Mouse (Mus musculus): ENCODE results near the gene Smco1. TPM values are rescaled to one million over a fixed set of nuclear protein-coding genes. Genes with fewer than 3 reads are reported as not detected.
"Not testable (repeated sequence)": the region's sequence is repeated elsewhere in the genome, so short reads cannot be mapped to it uniquely, and the experiment has no call there.

The Smco1 gene
- polyA plus RNA-seq (2011; ENCODE audit: insufficient read depth, insufficient read length, low read depth, missing spikeins): not detected in 2 replicates

GRCm38 (mm10) chr16:32271291-32271690, at the start of gene Smco1:
TSS of gene Smco1 (plus strand) at chr16:32271468.
- H3K4me3 ChIP-seq (ENCODE audit: low read depth, low read length): no peak within 1 kb of the TSS
- no peak within 1 kb of the TSS for H3K9ac ChIP-seq (ENCODE audit: low read depth, poor library complexity, severe bottlenecking)
- H3K27ac ChIP-seq (ENCODE audit: insufficient read depth, low read length): no peak within 1 kb of the TSS
- no peaks in the 10 kb centered on the region for H3K27me3 ChIP-seq (ENCODE audit: control insufficient read depth, insufficient read depth, low read length, poor library complexity, severe bottlenecking)
- no peaks in the 10 kb centered on the region for H3K9me3 ChIP-seq (replicated peaks; ENCODE audit: control insufficient read depth, insufficient read depth, low read length, poor library complexity, severe bottlenecking)
- no peaks in the 10 kb centered on the region for H3K36me3 ChIP-seq (ENCODE audit: control insufficient read depth, insufficient read depth, low read length, poor library complexity, severe bottlenecking)
- no peaks in the 10 kb centered on the region for H3K4me1 ChIP-seq (ENCODE audit: control insufficient read depth, insufficient read depth, low read length)
- no peak for TF ChIP-seq POLR2A (IDR thresholded peaks at IDR 0.05; ENCODE audit: insufficient read depth, low read length)

DNA sequence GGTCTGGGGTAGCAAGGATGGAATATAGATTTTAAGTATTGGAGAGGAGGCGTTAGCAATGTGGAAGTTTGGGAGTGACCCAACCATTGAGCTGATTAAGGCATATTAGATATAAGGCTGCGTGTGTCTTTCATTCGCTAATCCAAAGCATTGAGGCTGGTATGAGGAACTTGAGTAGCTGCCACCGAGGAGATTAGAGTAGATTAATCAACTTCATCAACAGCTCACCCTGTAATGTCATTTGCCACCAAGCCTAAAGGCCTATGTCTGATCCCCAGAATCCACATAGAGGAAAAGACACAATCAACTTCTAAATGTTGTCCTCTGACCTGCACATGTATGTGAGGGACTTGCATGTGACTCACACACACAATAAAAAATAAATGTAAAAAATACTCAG, 49.5 kb upstream of the Smco1 start:
- Histone ChIP-seq H3K9me3 (replicated peaks; ENCODE audit: control insufficient read depth, insufficient read depth, low read length, poor library complexity, severe bottlenecking) (no peaks in the 10 kb centered on the region), H3K36me3 (ENCODE audit: control insufficient read depth, insufficient read depth, low read length, poor library complexity, severe bottlenecking) (no peaks in the 10 kb centered on the region), H3K4me3 (ENCODE audit: low read depth, low read length) (no peak overlapping the region), H3K27ac (ENCODE audit: insufficient read depth, low read length) (no peak overlapping the region), H3K27me3 (ENCODE audit: control insufficient read depth, insufficient read depth, low read length, poor library complexity, severe bottlenecking) (no peaks in the 10 kb centered on the region), H3K4me1 (ENCODE audit: control insufficient read depth, insufficient read depth, low read length) (no peaks in the 10 kb centered on the region), H3K9ac (ENCODE audit: low read depth, poor library complexity, severe bottlenecking) (no peak overlapping the region)
- TF ChIP-seq POLR2A (IDR thresholded peaks at IDR 0.05; ENCODE audit: insufficient read depth, low read length): no peak
- TF ChIP-seq EP300 (IDR thresholded peaks at IDR 0.05; ENCODE audit: insufficient read depth, low read depth, low read length): no peak
- no peak for TF ChIP-seq CTCF (IDR thresholded peaks at IDR 0.05; ENCODE audit: low read depth, low read length)

DNA sequence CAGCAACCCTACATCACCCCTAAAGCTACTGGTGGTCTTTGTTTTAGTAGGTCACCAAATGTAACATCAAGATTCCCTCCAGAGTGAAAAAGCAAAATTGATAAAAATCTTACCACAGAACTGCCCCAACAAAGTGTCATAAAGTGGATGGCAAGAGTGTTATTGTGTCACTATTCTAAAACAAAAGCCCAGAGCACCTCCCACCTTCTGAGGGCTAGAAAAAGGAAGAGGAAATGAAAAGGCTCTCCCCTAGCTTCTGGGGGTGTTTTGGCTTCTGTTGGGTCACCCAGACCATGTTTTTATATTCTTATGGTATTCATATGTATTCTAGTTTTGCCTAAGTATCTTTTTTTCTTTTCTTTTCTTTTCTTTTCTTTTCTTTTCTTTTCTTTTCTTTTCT, 48.9 kb upstream of the Smco1 start:
- H3K9ac ChIP-seq (ENCODE audit: low read depth, poor library complexity, severe bottlenecking): no peak overlapping the region
- no peaks in the 10 kb centered on the region for H3K4me1 ChIP-seq (ENCODE audit: control insufficient read depth, insufficient read depth, low read length)
- H3K27me3 ChIP-seq (ENCODE audit: control insufficient read depth, insufficient read depth, low read length, poor library complexity, severe bottlenecking): no peaks in the 10 kb centered on the region
- no peak for TF ChIP-seq CTCF (IDR thresholded peaks at IDR 0.05; ENCODE audit: low read depth, low read length)
- TF ChIP-seq POLR2A (IDR thresholded peaks at IDR 0.05; ENCODE audit: insufficient read depth, low read length): no peak
- no peak for TF ChIP-seq EP300 (IDR thresholded peaks at IDR 0.05; ENCODE audit: insufficient read depth, low read depth, low read length)
- H3K4me3 ChIP-seq (ENCODE audit: low read depth, low read length): no peak overlapping the region
- no peaks in the 10 kb centered on the region for H3K9me3 ChIP-seq (replicated peaks; ENCODE audit: control insufficient read depth, insufficient read depth, low read length, poor library complexity, severe bottlenecking)
- H3K36me3 ChIP-seq (ENCODE audit: control insufficient read depth, insufficient read depth, low read length, poor library complexity, severe bottlenecking): no peaks in the 10 kb centered on the region
- no peak overlapping the region for H3K27ac ChIP-seq (ENCODE audit: insufficient read depth, low read length)

GRCm38 (mm10) chr16:32232050-32232449, 39.2 kb upstream of the Smco1 start:
- not testable (repeated sequence) for H3K27ac ChIP-seq (ENCODE audit: insufficient read depth, low read length); H3K9me3 ChIP-seq (replicated peaks; ENCODE audit: control insufficient read depth, insufficient read depth, low read length, poor library complexity, severe bottlenecking); H3K4me1 ChIP-seq (ENCODE audit: control insufficient read depth, insufficient read depth, low read length); H3K4me3 ChIP-seq (ENCODE audit: low read depth, low read length); H3K27me3 ChIP-seq (ENCODE audit: control insufficient read depth, insufficient read depth, low read length, poor library complexity, severe bottlenecking); H3K9ac ChIP-seq (ENCODE audit: low read depth, poor library complexity, severe bottlenecking)
- peaks cover 14% of the 10 kb centered on the region for H3K36me3 ChIP-seq (ENCODE audit: control insufficient read depth, insufficient read depth, low read length, poor library complexity, severe bottlenecking)

DNA sequence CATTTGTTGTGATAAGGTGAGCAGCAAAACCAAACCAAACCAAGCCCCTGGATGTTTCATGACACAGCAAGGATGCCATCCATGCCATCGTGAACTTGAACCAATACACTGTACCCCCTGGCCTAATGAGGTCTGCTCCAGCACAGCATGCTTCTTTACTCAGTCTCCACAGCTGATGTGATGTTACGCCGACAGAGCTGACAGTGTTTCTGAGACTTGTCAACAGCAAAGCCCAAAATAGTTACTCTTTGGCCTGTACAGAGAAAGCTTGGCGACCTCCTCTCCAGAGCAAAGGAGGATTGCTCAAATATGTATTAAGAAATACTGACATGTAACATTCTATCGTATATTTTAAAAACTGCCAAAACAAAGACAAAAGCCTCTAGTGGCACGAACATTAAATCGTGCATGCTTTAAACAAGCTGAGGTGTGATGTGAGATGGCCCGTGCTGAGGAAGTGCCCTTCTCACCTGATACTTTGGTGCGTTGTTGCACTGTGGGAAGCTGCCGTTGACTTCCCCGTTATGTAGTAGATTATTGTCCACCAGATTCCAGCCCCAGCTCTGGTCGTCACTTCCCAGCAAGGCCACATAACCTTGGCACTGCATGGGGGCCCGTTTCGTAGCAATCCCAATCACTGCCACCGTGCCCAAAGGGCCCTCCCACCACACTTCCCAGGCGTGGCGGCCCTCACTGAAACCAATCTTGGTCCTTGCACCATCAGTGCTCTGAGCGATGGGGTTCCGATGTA, 33.2 kb upstream of the Smco1 start:
- H3K36me3 ChIP-seq (ENCODE audit: control insufficient read depth, insufficient read depth, low read length, poor library complexity, severe bottlenecking): peaks cover 21% of the 10 kb centered on the region
- H3K27me3 ChIP-seq (ENCODE audit: control insufficient read depth, insufficient read depth, low read length, poor library complexity, severe bottlenecking): no peaks in the 10 kb centered on the region
- no peaks in the 10 kb centered on the region for H3K4me1 ChIP-seq (ENCODE audit: control insufficient read depth, insufficient read depth, low read length)
- no peak overlapping the region for H3K27ac ChIP-seq (ENCODE audit: insufficient read depth, low read length)
- H3K9me3 ChIP-seq (replicated peaks; ENCODE audit: control insufficient read depth, insufficient read depth, low read length, poor library complexity, severe bottlenecking): no peaks in the 10 kb centered on the region
- H3K4me3 ChIP-seq (ENCODE audit: low read depth, low read length): no peak overlapping the region
- H3K9ac ChIP-seq (ENCODE audit: low read depth, poor library complexity, severe bottlenecking): no peak overlapping the region
- TF ChIP-seq EP300 (IDR thresholded peaks at IDR 0.05; ENCODE audit: insufficient read depth, low read depth, low read length) (no peak), POLR2A (IDR thresholded peaks at IDR 0.05; ENCODE audit: insufficient read depth, low read length) (no peak), CTCF (IDR thresholded peaks at IDR 0.05; ENCODE audit: low read depth, low read length) (no peak)

DNA sequence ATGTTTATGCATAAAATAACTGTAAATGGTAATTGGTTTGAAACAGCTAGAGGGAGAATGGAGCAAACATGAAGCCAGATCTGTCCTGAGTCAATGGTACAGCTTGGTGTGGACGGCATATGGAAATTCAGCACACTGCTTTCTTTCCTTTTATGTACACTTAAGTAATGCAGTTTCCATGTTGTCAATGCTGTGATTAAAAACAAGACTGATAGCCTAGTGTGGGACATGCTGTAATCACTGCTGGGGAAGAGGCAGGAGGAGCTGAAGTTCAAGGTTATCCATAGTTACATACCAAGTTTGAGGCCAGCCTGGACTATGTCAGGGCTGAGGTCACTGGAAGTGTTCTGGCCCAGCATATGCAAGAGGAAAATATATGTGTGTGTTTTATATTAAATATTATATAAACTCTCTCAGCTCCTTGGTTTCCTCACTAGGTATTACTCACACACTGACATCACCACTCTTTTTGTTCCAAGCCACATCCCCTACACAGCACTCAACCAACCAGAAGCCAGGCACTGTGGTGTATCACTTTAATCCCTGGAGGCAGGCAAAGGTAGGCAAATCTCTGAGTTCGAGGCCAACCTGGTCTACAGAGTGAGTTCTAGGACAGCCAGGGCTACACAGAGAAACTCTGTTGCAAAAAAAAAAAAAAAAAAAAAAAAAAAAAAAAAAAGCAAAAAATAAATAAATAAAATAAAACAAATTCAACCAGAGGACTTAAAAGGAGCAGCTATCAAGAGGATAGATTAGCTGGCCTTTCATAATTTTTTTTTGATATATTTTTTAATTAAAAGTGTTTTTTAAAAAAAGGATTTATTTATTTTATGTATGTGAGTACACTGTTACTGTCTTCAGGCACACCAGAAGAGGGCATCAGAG, 31.6 kb upstream of the Smco1 start:
- H3K9ac ChIP-seq (ENCODE audit: low read depth, poor library complexity, severe bottlenecking): no peak overlapping the region
- no peaks in the 10 kb centered on the region for H3K9me3 ChIP-seq (replicated peaks; ENCODE audit: control insufficient read depth, insufficient read depth, low read length, poor library complexity, severe bottlenecking)
- no peaks in the 10 kb centered on the region for H3K27me3 ChIP-seq (ENCODE audit: control insufficient read depth, insufficient read depth, low read length, poor library complexity, severe bottlenecking)
- H3K4me3 ChIP-seq (ENCODE audit: low read depth, low read length): no peak overlapping the region
- peaks cover 16% of the 10 kb centered on the region for H3K36me3 ChIP-seq (ENCODE audit: control insufficient read depth, insufficient read depth, low read length, poor library complexity, severe bottlenecking)
- TF ChIP-seq EP300 (IDR thresholded peaks at IDR 0.05; ENCODE audit: insufficient read depth, low read depth, low read length): no peak
- H3K27ac ChIP-seq (ENCODE audit: insufficient read depth, low read length): no peak overlapping the region
- no peaks in the 10 kb centered on the region for H3K4me1 ChIP-seq (ENCODE audit: control insufficient read depth, insufficient read depth, low read length)
